Comparison of ENCODE assay signal across 8 mouse cellular contexts in genomic region chr6:54327626-54328003, GRCm38 (mm10). TPM values are rescaled to one million over a fixed set of nuclear protein-coding genes. Genes with fewer than 3 reads are reported as not detected.
A peak's percentile ranks its signal among the peaks of the same experiment; 100 is the strongest.
DNase-seq lines count a peak whose midpoint lies in the region; ATAC-seq lines count a peak whose summit lies in the region.

No protein-coding gene starts in this region.

- H3K4me3 ChIP-seq in intestine, embryonic 14.5 days (ENCODE audit: low read depth, low read length) = peak overlapping the region; percentile 52
- H3K4me3 ChIP-seq in megakaryocyte, embryonic 14.5 days (replicated peaks) = peak overlapping the region; percentile 90

- H3K4me2 ChIP-seq in intestine, embryonic 14.5 days (ENCODE audit: low read length) = peak overlapping the region; percentile 94

- intact Hi-C loops in left cerebral cortex, postnatal 4 days (cut with DNase I) = no loop called here

- H3K9me3 ChIP-seq in intestine, embryonic 14.5 days (ENCODE audit: control insufficient read depth, low read length) = no peaks in the 10 kb centered on the region
- H3K9me3 ChIP-seq in megakaryocyte, embryonic 14.5 days = no peaks in the 10 kb centered on the region

- 0 out of 2 replicates have a peak overlapping the region, but pooled peaks have one; percentile 11 for H3K27ac ChIP-seq in intestine, embryonic 14.5 days (ENCODE audit: low read depth)

- H3K27me3 ChIP-seq in intestine, embryonic 14.5 days (replicated peaks; ENCODE audit: control insufficient read depth, insufficient read depth, low read length) = peaks cover 30% of the 10 kb centered on the region
- peaks cover 34% of the 10 kb centered on the region for H3K27me3 ChIP-seq in megakaryocyte, embryonic 14.5 days (replicated peaks)

- H3K4me1 ChIP-seq in intestine, embryonic 14.5 days (replicated peaks; ENCODE audit: control insufficient read depth, insufficient read depth, low read length) = peaks cover 15% of the 10 kb centered on the region; the same call in 1 of the 2 replicates
- peaks cover 58% of the 10 kb centered on the region for H3K4me1 ChIP-seq in megakaryocyte, embryonic 14.5 days

- peak; percentile 77 to 86 for DNase-seq in adrenal gland, postnatal 36 days
- peak; percentile 46 for DNase-seq in embryo, embryonic 10.5 days (ENCODE audit: low spot score)
- peak; percentile 30 to 62 for DNase-seq in gastrocnemius, postnatal 4 days (ENCODE audit: low spot score in 2 of 2)
- DNase-seq in intestine, embryonic 14.5 days (ENCODE audit: low spot score) = peak; percentile 73
- peak; percentile 43 for DNase-seq in left cerebral cortex, postnatal 4 days
- peak; percentile 65 for DNase-seq in right cerebral cortex, postnatal 25 days
- no peak for DNase-seq in natural killer cell, adult 2 months (ENCODE audit: low spot score in 2 of 2)

- WGBS in intestine, embryonic 14.5 days = under 1% methylated on average over 28 of the region's 28 CpGs

- H3K9ac ChIP-seq in intestine, embryonic 14.5 days (ENCODE audit: low read length) = peak overlapping the region; percentile 41

- no peaks in the 10 kb centered on the region for H3K36me3 ChIP-seq in intestine, embryonic 14.5 days (ENCODE audit: control insufficient read depth, insufficient read depth, low read length)
- no peaks in the 10 kb centered on the region for H3K36me3 ChIP-seq in megakaryocyte, embryonic 14.5 days (replicated peaks; ENCODE audit: low read length)

- ATAC-seq in intestine, embryonic 14.5 days (replicated peaks; ENCODE audit: low FRiP score, low TSS enrichment, low read depth) = no peak

RNA-seq across cellular contexts. Expression of gene Prr15, which starts 2.0 kb away (rescaled TPM):
- 1 to 10 TPM; 2.8 to 7.8 TPM for total RNA-seq in adrenal gland, postnatal 36 days (2021)
- total RNA-seq in gastrocnemius, postnatal 4 days (2021) = 1 to 10 TPM; 1.3 TPM
- polyA plus RNA-seq in intestine, embryonic 14.5 days (2014; fragmentation: Nextera tagmentation; extraction: Ambion mirVana) = 8.6 and 10.2 TPM in 2 replicates
- total RNA-seq in left cerebral cortex, postnatal 4 days (2021) = 1 to 10 TPM; 2.6 to 2.9 TPM
- polyA plus RNA-seq in megakaryocyte, embryonic 14.5 days (2012; ENCODE audit: insufficient read depth, low replicate concordance) = 3.1 TPM in 1 of 2 replicates, not detected in the other

Comparison
In these comparisons a context has a peak if more than half of its experiments do, and no peak if none do; other contexts are left out.
1. DNase-seq: peak in adrenal gland, postnatal 36 days (2 of 2), embryo, embryonic 10.5 days (single experiment), gastrocnemius, postnatal 4 days (2 of 2), intestine, embryonic 14.5 days (single experiment), left cerebral cortex, postnatal 4 days (single experiment) and right cerebral cortex, postnatal 25 days (single experiment); none in natural killer cell, adult 2 months (0 of 2).